Mouse (Mus musculus) frontal cortex, postnatal 14 days (tissue): ENCODE measurements around the gene Ddx24.
"Not testable (repeated sequence)": the region's sequence is repeated elsewhere in the genome, so short reads cannot be mapped to it uniquely, and the experiment has no call there.

Source experiments
- DNase-seq, 2 experiments: peaks; one replicate each; pipeline ENCODE4 v3.0.0; 2022; ENCODE audit warnings: low spot score in 2 of 2

The Ddx24 gene

GRCm38 (mm10) chr12:103425729-103426470 is at the start of gene Ddx24:
Ddx24 (minus strand) TSS chr12:103425830.
- DNase-seq, result peak; percentile 96 to 98

- no peak for DNase-seq
These were observed 48.9 kb upstream of the Ddx24 start for GRCm38 (mm10) chr12:103474481-103474880.

- no peak for DNase-seq
These were observed 31.5 kb upstream of the Ddx24 start, which contains the start of gene Ifi27l2b for GRCm38 (mm10) chr12:103457140-103457539. Ifi27l2b (minus strand) TSS chr12:103457223.

- DNase-seq, result not testable (repeated sequence)
These were observed 31.1 kb upstream of the Ddx24 start for GRCm38 (mm10) chr12:103456727-103457126.

GRCm38 (mm10) chr12:103453361-103453760 is 27.7 kb upstream of the Ddx24 start:
- no peak for DNase-seq

- DNase-seq, result no peak
These were observed 19.4 kb upstream of the Ddx24 start for GRCm38 (mm10) chr12:103445060-103445459.

GRCm38 (mm10) chr12:103444261-103444660 is 18.6 kb upstream of the Ddx24 start:
- DNase-seq, result not testable (repeated sequence)

GRCm38 (mm10) chr12:103443524-103443923 is 17.9 kb upstream of the Ddx24 start, which contains the start of gene Ifi27l2a:
Ifi27l2a (minus strand) TSS chr12:103443680.
- DNase-seq, result no peak

GRCm38 (mm10) chr12:103437601-103438000 is 12.0 kb upstream of the Ddx24 start:
- DNase-seq, result no peak

- DNase-seq, result no peak
These were observed 9.2 kb upstream of the Ddx24 start for GRCm38 (mm10) chr12:103434861-103435260.

GRCm38 (mm10) chr12:103433986-103434731 is 8.5 kb upstream of the Ddx24 start, which contains the start of gene Ifi27:
Ifi27 (plus strand) TSS chr12:103434211.
- DNase-seq, result no peak

- DNase-seq, result no peak
These were observed 7.8 kb upstream of the Ddx24 start for GRCm38 (mm10) chr12:103433430-103433829.

- no peak for DNase-seq
These were observed 1.1 kb upstream of the Ddx24 start for GRCm38 (mm10) chr12:103426710-103427109.

GRCm38 (mm10) chr12:103425016-103425728 is 458 bp downstream of the Ddx24 start:
- no peak for DNase-seq

GRCm38 (mm10) chr12:103408144-103408543 is 17.5 kb downstream of the Ddx24 start:
- DNase-seq, result no peak

GRCm38 (mm10) chr12:103407720-103408119 is 17.9 kb downstream of the Ddx24 start, which contains the start of gene 9330161L09Rik:
9330161L09Rik (minus strand) TSS chr12:103407820.
- no peak for DNase-seq

GRCm38 (mm10) chr12:103404131-103404530 is 21.5 kb downstream of the Ddx24 start:
- DNase-seq, result no peak

- no peak for DNase-seq
These were observed 28.9 kb downstream of the Ddx24 start for GRCm38 (mm10) chr12:103396751-103397150.

- no peak for DNase-seq
These were observed 29.9 kb downstream of the Ddx24 start for GRCm38 (mm10) chr12:103395486-103396275.

GRCm38 (mm10) chr12:103393528-103393927 is 32.1 kb downstream of the Ddx24 start:
- no peak for DNase-seq

- DNase-seq, result peak in 1 of 2 experiments; percentile 36
These were observed 34.5 kb downstream of the Ddx24 start for GRCm38 (mm10) chr12:103391098-103391497.
